Mouse (Mus musculus): Measurements from ENCODE around the gene Adam12. TPM values are rescaled to one million over a fixed set of nuclear protein-coding genes. Genes with fewer than 3 reads are reported as not detected.

Gene Adam12
- polyA plus RNA-seq, 1 experiment from 2014 or later, result 4.8 TPM

GRCm38 (mm10) chr7:134235552-134235951, 3.6 kb upstream of the Adam12 start:
- no peaks in the 10 kb centered on the region for H3K36me3 ChIP-seq (replicated peaks; ENCODE audit: control insufficient read depth, insufficient read depth, low read depth, low read length)
- no peak overlapping the region for H3K4me2 ChIP-seq (ENCODE audit: low read depth, low read length)
- H3K4me1 ChIP-seq (ENCODE audit: control insufficient read depth, insufficient read depth, low read length), result no peaks in the 10 kb centered on the region
- H3K4me3 ChIP-seq (ENCODE audit: low read depth, low read length), result no peak overlapping the region
- WGBS, result 80% methylated on average over 2 of the region's 2 CpGs
- no peak overlapping the region for H3K27ac ChIP-seq (replicated peaks; ENCODE audit: low read depth, low read length)
- no peak overlapping the region for H3K9ac ChIP-seq (replicated peaks; ENCODE audit: low read length)
- H3K9me3 ChIP-seq (replicated peaks; ENCODE audit: control insufficient read depth, low read length), result no peaks in the 10 kb centered on the region
- no peaks in the 10 kb centered on the region for H3K27me3 ChIP-seq (ENCODE audit: control insufficient read depth, insufficient read depth, low read length)
- no peak for ATAC-seq (replicated peaks; ENCODE audit: insufficient number of reproducible peaks, low FRiP score, low TSS enrichment, low read depth)
- no peak for DNase-seq (ENCODE audit: low spot score)

GRCm38 (mm10) chr7:134230708-134231107, 1.2 kb downstream of the Adam12 start:
- no peak overlapping the region for H3K27ac ChIP-seq (replicated peaks; ENCODE audit: low read depth, low read length)
- WGBS, result 83% methylated on average over 3 of the region's 3 CpGs
- no peak overlapping the region for H3K9ac ChIP-seq (replicated peaks; ENCODE audit: low read length)
- H3K9me3 ChIP-seq (replicated peaks; ENCODE audit: control insufficient read depth, low read length), result no peaks in the 10 kb centered on the region
- no peaks in the 10 kb centered on the region for H3K4me1 ChIP-seq (ENCODE audit: control insufficient read depth, insufficient read depth, low read length)
- no peak overlapping the region for H3K4me3 ChIP-seq (ENCODE audit: low read depth, low read length)
- no peaks in the 10 kb centered on the region for H3K36me3 ChIP-seq (replicated peaks; ENCODE audit: control insufficient read depth, insufficient read depth, low read depth, low read length)
- DNase-seq (ENCODE audit: low spot score) (no peak), ATAC-seq (replicated peaks; ENCODE audit: insufficient number of reproducible peaks, low FRiP score, low TSS enrichment, low read depth) (no peak)
- H3K4me2 ChIP-seq (ENCODE audit: low read depth, low read length), result no peak overlapping the region
- H3K27me3 ChIP-seq (ENCODE audit: control insufficient read depth, insufficient read depth, low read length), result peaks cover under 1% of the 10 kb centered on the region; the same call in 1 of the 2 replicates

GRCm38 (mm10) chr7:134229899-134230298, 2.0 kb downstream of the Adam12 start:
- H3K9ac ChIP-seq (replicated peaks; ENCODE audit: low read length), result no peak overlapping the region
- no peak overlapping the region for H3K27ac ChIP-seq (replicated peaks; ENCODE audit: low read depth, low read length)

GRCm38 (mm10) chr7:134227773-134228455, 4.0 kb downstream of the Adam12 start:
- no peak for ATAC-seq (replicated peaks; ENCODE audit: insufficient number of reproducible peaks, low FRiP score, low TSS enrichment, low read depth)
- H3K4me2 ChIP-seq (ENCODE audit: low read depth, low read length), result no peak overlapping the region
- 10% methylated on average over 13 of the region's 13 CpGs for WGBS
- no peak overlapping the region for H3K9ac ChIP-seq (replicated peaks; ENCODE audit: low read length)
- H3K36me3 ChIP-seq (replicated peaks; ENCODE audit: control insufficient read depth, insufficient read depth, low read depth, low read length), result no peaks in the 10 kb centered on the region
- DNase-seq (ENCODE audit: low spot score), result peak; percentile 43
- H3K4me1 ChIP-seq (ENCODE audit: control insufficient read depth, insufficient read depth, low read length), result no peaks in the 10 kb centered on the region
- H3K27me3 ChIP-seq (ENCODE audit: control insufficient read depth, insufficient read depth, low read length), result peaks cover 2% of the 10 kb centered on the region; the same call in 1 of the 2 replicates
- H3K4me3 ChIP-seq (ENCODE audit: low read depth, low read length), result no peak overlapping the region
- no peak overlapping the region for H3K27ac ChIP-seq (replicated peaks; ENCODE audit: low read depth, low read length)
- H3K9me3 ChIP-seq (replicated peaks; ENCODE audit: control insufficient read depth, low read length), result no peaks in the 10 kb centered on the region

More at GRCm38 (mm10) chr7:134229899-134230298, 2.0 kb downstream of the Adam12 start:
- ATAC-seq (replicated peaks; ENCODE audit: insufficient number of reproducible peaks, low FRiP score, low TSS enrichment, low read depth), result no peak
- no peaks in the 10 kb centered on the region for H3K4me1 ChIP-seq (ENCODE audit: control insufficient read depth, insufficient read depth, low read length)
- 67% methylated on average over 2 of the region's 2 CpGs for WGBS
- no peak overlapping the region for H3K4me3 ChIP-seq (ENCODE audit: low read depth, low read length)
- no peak overlapping the region for H3K4me2 ChIP-seq (ENCODE audit: low read depth, low read length)
- no peaks in the 10 kb centered on the region for H3K9me3 ChIP-seq (replicated peaks; ENCODE audit: control insufficient read depth, low read length)
- peaks cover 2% of the 10 kb centered on the region; the same call in 1 of the 2 replicates for H3K27me3 ChIP-seq (ENCODE audit: control insufficient read depth, insufficient read depth, low read length)
- H3K36me3 ChIP-seq (replicated peaks; ENCODE audit: control insufficient read depth, insufficient read depth, low read depth, low read length), result no peaks in the 10 kb centered on the region
- DNase-seq (ENCODE audit: low spot score), result no peak

- Histone ChIP-seq H3K27me3 (ENCODE audit: control insufficient read depth, insufficient read depth, low read length) (peaks cover 2% of the 10 kb centered on the region; the same call in 1 of the 2 replicates), H3K36me3 (replicated peaks; ENCODE audit: control insufficient read depth, insufficient read depth, low read depth, low read length) (no peaks in the 10 kb centered on the region), H3K4me1 (ENCODE audit: control insufficient read depth, insufficient read depth, low read length) (no peaks in the 10 kb centered on the region), H3K4me2 (ENCODE audit: low read depth, low read length) (no peak overlapping the region), H3K27ac (replicated peaks; ENCODE audit: low read depth, low read length) (no peak overlapping the region), H3K9me3 (replicated peaks; ENCODE audit: control insufficient read depth, low read length) (no peaks in the 10 kb centered on the region), H3K4me3 (ENCODE audit: low read depth, low read length) (no peak overlapping the region), H3K9ac (replicated peaks; ENCODE audit: low read length) (no peak overlapping the region)
- WGBS, result 65% methylated on average over 4 of the region's 4 CpGs
- DNase-seq (ENCODE audit: low spot score), result no peak
- no peak for ATAC-seq (replicated peaks; ENCODE audit: insufficient number of reproducible peaks, low FRiP score, low TSS enrichment, low read depth)
These were observed 4.8 kb downstream of the Adam12 start for GRCm38 (mm10) chr7:134227101-134227500.

GRCm38 (mm10) chr7:134226231-134226630, 5.7 kb downstream of the Adam12 start:
- H3K4me1 ChIP-seq (ENCODE audit: control insufficient read depth, insufficient read depth, low read length), result no peaks in the 10 kb centered on the region
- no peak overlapping the region for H3K4me2 ChIP-seq (ENCODE audit: low read depth, low read length)
- H3K36me3 ChIP-seq (replicated peaks; ENCODE audit: control insufficient read depth, insufficient read depth, low read depth, low read length), result no peaks in the 10 kb centered on the region
- H3K27me3 ChIP-seq (ENCODE audit: control insufficient read depth, insufficient read depth, low read length), result peaks cover 2% of the 10 kb centered on the region; the same call in 1 of the 2 replicates
- no peaks in the 10 kb centered on the region for H3K9me3 ChIP-seq (replicated peaks; ENCODE audit: control insufficient read depth, low read length)
- no peak for ATAC-seq (replicated peaks; ENCODE audit: insufficient number of reproducible peaks, low FRiP score, low TSS enrichment, low read depth)
- no peak overlapping the region for H3K9ac ChIP-seq (replicated peaks; ENCODE audit: low read length)
- no peak for DNase-seq (ENCODE audit: low spot score)
- no peak overlapping the region for H3K4me3 ChIP-seq (ENCODE audit: low read depth, low read length)
- 62% methylated on average over 3 of the region's 3 CpGs for WGBS
- no peak overlapping the region for H3K27ac ChIP-seq (replicated peaks; ENCODE audit: low read depth, low read length)

GRCm38 (mm10) chr7:134224741-134225612, 7.0 kb downstream of the Adam12 start:
- Histone ChIP-seq H3K27me3 (ENCODE audit: control insufficient read depth, insufficient read depth, low read length) (peaks cover 2% of the 10 kb centered on the region; the same call in 1 of the 2 replicates), H3K9ac (replicated peaks; ENCODE audit: low read length) (peak overlapping the region; percentile 66), H3K36me3 (replicated peaks; ENCODE audit: control insufficient read depth, insufficient read depth, low read depth, low read length) (no peaks in the 10 kb centered on the region), H3K4me1 (ENCODE audit: control insufficient read depth, insufficient read depth, low read length) (no peaks in the 10 kb centered on the region), H3K27ac (replicated peaks; ENCODE audit: low read depth, low read length) (no peak overlapping the region), H3K4me3 (ENCODE audit: low read depth, low read length) (peak overlapping the region; percentile 59), H3K4me2 (ENCODE audit: low read depth, low read length) (peak overlapping the region; percentile 97), H3K9me3 (replicated peaks; ENCODE audit: control insufficient read depth, low read length) (no peaks in the 10 kb centered on the region)
- ATAC-seq (replicated peaks; ENCODE audit: insufficient number of reproducible peaks, low FRiP score, low TSS enrichment, low read depth), result peak; percentile 68
- WGBS, result under 1% methylated on average over 85 of the region's 90 CpGs
- peak; percentile 53 for DNase-seq (ENCODE audit: low spot score)

GRCm38 (mm10) chr7:134224421-134224740, 7.6 kb downstream of the Adam12 start:
- DNase-seq (ENCODE audit: low spot score), result peak; percentile 12
- no peaks in the 10 kb centered on the region for H3K4me1 ChIP-seq (ENCODE audit: control insufficient read depth, insufficient read depth, low read length)
- under 1% methylated on average over 14 of the region's 14 CpGs for WGBS
- peak overlapping the region; percentile 59 for H3K4me3 ChIP-seq (ENCODE audit: low read depth, low read length)
- 0 out of 2 replicates have a peak, but pooled peaks have one; percentile 10 for ATAC-seq (replicated peaks; ENCODE audit: insufficient number of reproducible peaks, low FRiP score, low TSS enrichment, low read depth)
- peaks cover 2% of the 10 kb centered on the region; the same call in 1 of the 2 replicates for H3K27me3 ChIP-seq (ENCODE audit: control insufficient read depth, insufficient read depth, low read length)
- H3K27ac ChIP-seq (replicated peaks; ENCODE audit: low read depth, low read length), result no peak overlapping the region
- peak overlapping the region; percentile 97 for H3K4me2 ChIP-seq (ENCODE audit: low read depth, low read length)
- no peaks in the 10 kb centered on the region for H3K36me3 ChIP-seq (replicated peaks; ENCODE audit: control insufficient read depth, insufficient read depth, low read depth, low read length)
- no peaks in the 10 kb centered on the region for H3K9me3 ChIP-seq (replicated peaks; ENCODE audit: control insufficient read depth, low read length)
- H3K9ac ChIP-seq (replicated peaks; ENCODE audit: low read length), result peak overlapping the region; percentile 66

Measured in embryonic facial prominence, embryonic 11.5 days (tissue).